ENCODE assay signal across 21 mouse cellular contexts in genomic region chr8:8983133-8983661, GRCm38 (mm10).
DNase-seq lines count a peak whose midpoint lies in the region; ATAC-seq and TF ChIP-seq lines count a peak whose summit lies in the region.
"Had no signal": no experiment of that assay in that cellular context is flagged by ENCODE, and none has a peak within 500 bp of the region (broad histone marks: within the 10 kb centered on the region; RNA-seq: fewer than 3 reads in every experiment).

No protein-coding gene starts in this region.

- peaks cover 23% of the 10 kb centered on the region for H3K4me1 ChIP-seq in heart, embryonic 13.5 days
- no peaks in the 10 kb centered on the region for H3K4me1 ChIP-seq in lung, embryonic 14.5 days (ENCODE audit: insufficient read depth)
- H3K4me1 ChIP-seq in cerebellum, adult 2 months (ENCODE audit: control insufficient read depth, insufficient read depth, low read length), result no peaks in the 10 kb centered on the region

- intact Hi-C loops in heart, postnatal 10 days (cut with DNase I), result no loop called here

- no peak for TF ChIP-seq CTCF in lung, embryonic 14.5 days (IDR thresholded peaks at IDR 0.05; ENCODE audit: low read depth)
- TF ChIP-seq CTCF in cerebellum, adult 2 months (IDR thresholded peaks at IDR 0.05; ENCODE audit: borderline replicate concordance, insufficient read depth, low read depth, low read length), result no peak

- no peak for DNase-seq in heart, postnatal 10 days
- peak; percentile 47 for DNase-seq in lung, embryonic 14.5 days
- no peak for DNase-seq in lung, postnatal 4 days
- DNase-seq in R1 (ENCODE audit: low read depth, low spot score), result peak; percentile 76
- no peak for DNase-seq in retina, embryonic 14.5 days (ENCODE audit: low spot score)
- DNase-seq in cerebellum, adult 2 months, result no peak
- DNase-seq: adrenal gland, adult 2 months; cerebellum, adult 9-11 months; forebrain, postnatal 0 days; kidney, adult 2 months; kidney, postnatal 4 days; lung, adult 18-20 months; right cerebral cortex, postnatal 4 days; thymus, postnatal 14 days had no signal

- no peaks in the 10 kb centered on the region for H3K36me3 ChIP-seq in heart, embryonic 13.5 days
- H3K36me3 ChIP-seq in lung, embryonic 14.5 days (ENCODE audit: insufficient read depth), result no peaks in the 10 kb centered on the region
- H3K36me3 ChIP-seq: embryonic facial prominence, embryonic 15.5 days; hindbrain, embryonic 13.5 days; limb, embryonic 10.5 days had no signal

- H3K27ac ChIP-seq in heart, embryonic 13.5 days (replicated peaks), result no peak overlapping the region
- H3K27ac ChIP-seq in lung, embryonic 14.5 days (ENCODE audit: low read depth), result no peak overlapping the region
- no peak overlapping the region for H3K27ac ChIP-seq in cerebellum, adult 2 months (ENCODE audit: insufficient read depth, low read length)
- H3K27ac ChIP-seq: embryonic facial prominence, embryonic 15.5 days; hindbrain, embryonic 13.5 days; limb, embryonic 10.5 days had no signal

- H3K9ac ChIP-seq in heart, embryonic 13.5 days, result peak overlapping the region; percentile 33; the same call in 1 of the 2 replicates
- H3K9ac ChIP-seq in lung, embryonic 14.5 days, result no peak overlapping the region
- H3K9ac ChIP-seq: embryonic facial prominence, embryonic 15.5 days; forebrain, postnatal 0 days; hindbrain, embryonic 13.5 days had no signal

- no peak overlapping the region for H3K4me3 ChIP-seq in heart, embryonic 13.5 days
- H3K4me3 ChIP-seq in lung, embryonic 14.5 days (ENCODE audit: low read depth, low read length), result no peak overlapping the region
- H3K4me3 ChIP-seq in cerebellum, adult 2 months (replicated peaks; ENCODE audit: insufficient read depth, low read depth, low read length), result no peak overlapping the region
- H3K4me3 ChIP-seq: embryonic facial prominence, embryonic 15.5 days; hindbrain, embryonic 13.5 days; limb, embryonic 10.5 days had no signal

- TF ChIP-seq POLR2A in cerebellum, adult 2 months (IDR thresholded peaks at IDR 0.05; ENCODE audit: borderline replicate concordance, insufficient read depth, low read length), result no peak

- 27% methylated on average over 5 of the region's 5 CpGs for WGBS in heart, embryonic 13.5 days
- WGBS in lung, embryonic 14.5 days, result 40% methylated on average over 5 of the region's 5 CpGs
- WGBS in cerebellum, adult 2 months, result 51% methylated on average over 5 of the region's 5 CpGs

- no peaks in the 10 kb centered on the region for H3K27me3 ChIP-seq in heart, embryonic 13.5 days (replicated peaks)
- H3K27me3 ChIP-seq in lung, embryonic 14.5 days (ENCODE audit: insufficient read depth, low read length), result no peaks in the 10 kb centered on the region
- H3K27me3 ChIP-seq in cerebellum, adult 2 months (ENCODE audit: control insufficient read depth, insufficient read depth, low read length), result no peaks in the 10 kb centered on the region
- H3K27me3 ChIP-seq: CH12.LX; embryonic facial prominence, embryonic 15.5 days had no signal

- H3K9me3 ChIP-seq in heart, embryonic 13.5 days, result 0 out of 2 replicates have a peak, but pooled peaks cover 1% of the 10 kb centered on the region
- H3K9me3 ChIP-seq in lung, embryonic 14.5 days (ENCODE audit: low read depth, low read length), result no peaks in the 10 kb centered on the region
- H3K9me3 ChIP-seq: embryonic facial prominence, embryonic 15.5 days; hindbrain, embryonic 13.5 days; limb, embryonic 10.5 days had no signal

- H3K4me2 ChIP-seq in heart, embryonic 13.5 days, result peak overlapping the region; percentile 50
- no peak overlapping the region for H3K4me2 ChIP-seq in lung, embryonic 14.5 days
- H3K4me2 ChIP-seq: embryonic facial prominence, embryonic 15.5 days; hindbrain, embryonic 13.5 days had no signal

- ATAC-seq in heart, embryonic 13.5 days (ENCODE audit: extremely low read depth, insufficient number of reproducible peaks, low FRiP score, low TSS enrichment), result peak; percentile 39; the same call in 1 of the 2 replicates
- ATAC-seq in lung, embryonic 14.5 days (ENCODE audit: insufficient read depth), result 0 out of 2 replicates have a peak, but pooled peaks have one; percentile 48
- peak; percentile 53 for ATAC-seq in megakaryocyte progenitor cell, adult 5-6 weeks (replicated peaks; ENCODE audit: poor library complexity)
- ATAC-seq: forebrain, postnatal 0 days; inflammation-experienced regulatory T-cells, adult 6 months had no signal

Comparison
In these comparisons a context has a peak if more than half of its experiments do, and no peak if none do; other contexts are left out.
1. DNase-seq: peak in lung, embryonic 14.5 days (single experiment) and R1 (single experiment); none in heart, postnatal 10 days (0 of 2), lung, postnatal 4 days (0 of 2), retina, embryonic 14.5 days (single experiment) and cerebellum, adult 2 months (0 of 2).
2. Peak in every context shown above with its lines, with median percentiles within 50 percentile points of each other: ATAC-seq.